Mouse (Mus musculus): ENCODE measurements around the gene Unc45a.

The Unc45a gene

GRCm38 (mm10) chr7:80340793-80341192, at the start of gene Unc45a:
Unc45a (minus strand) TSS chr7:80341005.
- in situ Hi-C loops (cut with MboI, MseI) = no loop called here

- in situ Hi-C loops (cut with MboI, MseI) = loop anchor here in 1 of 2 experiments (5.0 kb wide), 1 partner anchor 199 kb away; no protein-coding TSS in a partner anchor
Measured at GRCm38 (mm10) chr7:80387633-80388543, 47.1 kb upstream of the Unc45a start, which contains the start of gene Fes. Fes (minus strand) TSS chr7:80387946.

GRCm38 (mm10) chr7:80387033-80387632, 46.3 kb upstream of the Unc45a start:
- in situ Hi-C loops (cut with MboI, MseI) = loop anchor here in 1 of 2 experiments (5.0 kb wide), 1 partner anchor 200 kb away; no protein-coding TSS in a partner anchor

- in situ Hi-C loops (cut with MboI, MseI) = loop anchor here in 1 of 2 experiments (5.0 kb wide), 1 partner anchor 201 kb away; no protein-coding TSS in a partner anchor
Measured at GRCm38 (mm10) chr7:80386235-80386930, 45.6 kb upstream of the Unc45a start.

- in situ Hi-C loops (cut with MboI, MseI) = loop anchor here in 1 of 2 experiments (5.0 kb wide), 1 partner anchor 164 kb away; no protein-coding TSS in a partner anchor
Measured at GRCm38 (mm10) chr7:80382919-80383318, 42.1 kb upstream of the Unc45a start.

GRCm38 (mm10) chr7:80379531-80379930, 38.7 kb upstream of the Unc45a start:
- in situ Hi-C loops (cut with MboI, MseI) = loop anchor here (5.0 kb wide), 1 partner anchor 42 kb away; no protein-coding TSS in a partner anchor

- in situ Hi-C loops (cut with MboI, MseI) = loop anchor here (5.0 kb wide), 1 partner anchor 40 kb away; no protein-coding TSS in a partner anchor
Measured at GRCm38 (mm10) chr7:80377471-80377870, 36.7 kb upstream of the Unc45a start.

GRCm38 (mm10) chr7:80376192-80376591, 35.4 kb upstream of the Unc45a start:
- in situ Hi-C loops (cut with MboI, MseI) = loop anchor here (5.0 kb wide), 1 partner anchor 39 kb away; no protein-coding TSS in a partner anchor

- in situ Hi-C loops (cut with MboI, MseI) = loop anchor here (5.0 kb wide), 1 partner anchor 38 kb away; no protein-coding TSS in a partner anchor
Measured at GRCm38 (mm10) chr7:80375376-80376039, 34.7 kb upstream of the Unc45a start.

GRCm38 (mm10) chr7:80374733-80375132, 33.9 kb upstream of the Unc45a start:
- in situ Hi-C loops (cut with MboI, MseI) = loop anchor here (5.0 kb wide), 1 partner anchor 37 kb away; no protein-coding TSS in a partner anchor

- in situ Hi-C loops (cut with MboI, MseI) = no loop called here
Measured at GRCm38 (mm10) chr7:80374280-80374679, 33.5 kb upstream of the Unc45a start.

GRCm38 (mm10) chr7:80373850-80374249, 33.0 kb upstream of the Unc45a start:
- in situ Hi-C loops (cut with MboI, MseI) = no loop called here

- in situ Hi-C loops (cut with MboI, MseI) = no loop called here
Measured at GRCm38 (mm10) chr7:80373352-80373751, 32.5 kb upstream of the Unc45a start.

GRCm38 (mm10) chr7:80372667-80373066, 31.9 kb upstream of the Unc45a start:
- in situ Hi-C loops (cut with MboI, MseI) = no loop called here

GRCm38 (mm10) chr7:80372166-80372565, 31.4 kb upstream of the Unc45a start:
- in situ Hi-C loops (cut with MboI, MseI) = no loop called here

GRCm38 (mm10) chr7:80371041-80371751, 30.4 kb upstream of the Unc45a start, which contains the start of gene Man2a2:
Man2a2 (minus strand) TSS chr7:80371375.
- in situ Hi-C loops (cut with MboI, MseI) = no loop called here

- in situ Hi-C loops (cut with MboI, MseI) = no loop called here
Measured at GRCm38 (mm10) chr7:80370649-80371040, 29.8 kb upstream of the Unc45a start.

GRCm38 (mm10) chr7:80369967-80370431, 29.2 kb upstream of the Unc45a start:
- in situ Hi-C loops (cut with MboI, MseI) = no loop called here

- in situ Hi-C loops (cut with MboI, MseI) = no loop called here
Measured at GRCm38 (mm10) chr7:80369461-80369860, 28.7 kb upstream of the Unc45a start.

All from T-helper 17 cell (primary cell).